Mouse (Mus musculus) small intestine, adult 2 months (tissue): ENCODE results near the gene Nr2f2. TPM values are rescaled to one million over a fixed set of nuclear protein-coding genes. Genes with fewer than 3 reads are reported as not detected.

ENCODE experiments used
- H3K27ac ChIP-seq: fragments of 200-500 bp; 2 replicates; pipeline ENCODE4 v1.5.1; 2012; ENCODE audit warnings: low read depth, low read length, control low read depth, inconsistent platforms; ENCODE audit not compliant: insufficient read depth
- H3K27me3 ChIP-seq: fragments of 200-500 bp; 2 replicates; pipeline ENCODE4 v1.6.1; 2012; ENCODE audit warnings: mild to moderate bottlenecking, moderate library complexity, low read length, inconsistent platforms; ENCODE audit not compliant: control insufficient read depth, insufficient read depth
- H3K36me3 ChIP-seq: fragments of 200-500 bp; 2 replicates; pipeline ENCODE4 v1.6.1; 2012; ENCODE audit warnings: mild to moderate bottlenecking, low read length, control low read depth, inconsistent platforms; ENCODE audit not compliant: control insufficient read depth, insufficient read depth
- H3K4me1 ChIP-seq: fragments of 200-500 bp; 2 replicates; pipeline ENCODE4 v1.6.1; 2012; ENCODE audit warnings: low read length, inconsistent platforms, mixed read lengths; ENCODE audit not compliant: control insufficient read depth, insufficient read depth, insufficient read length
- H3K4me3 ChIP-seq: fragments of 200-500 bp; 2 replicates; pipeline ENCODE4 v1.5.1; 2012; ENCODE audit warnings: low read depth, mild to moderate bottlenecking, control low read depth, inconsistent platforms, low read length, moderate library complexity
- CTCF ChIP-seq: fragments of 200-500 bp; IDR thresholded peaks from 2 replicates; pipeline ENCODE4 v1.5.1; 2012; ENCODE audit warnings: low read depth, mild to moderate bottlenecking, control low read depth, inconsistent platforms, low read length, moderate library complexity, mixed read lengths; ENCODE audit not compliant: insufficient replicate concordance, insufficient read length; ENCODE audit errors: extremely low read depth
- POLR2A ChIP-seq: fragments of 200-500 bp; IDR thresholded peaks from 2 replicates; pipeline ENCODE4 v1.6.1; 2012; ENCODE audit warnings: low read depth, mild to moderate bottlenecking, control low read depth, inconsistent platforms, low read length, moderate library complexity
- WGBS: fragments of 180-500 bp; shearing (Covaris S2); methylation state at CpG from one replicate; pipeline ENCODE4 v1.1.7; 2018; 5-methylcytosine and 5-hydroxymethylcytosine counted together
- polyA plus RNA-seq: library from polyadenylated mRNA; depleted of rRNA; stranded (reverse); fragments of >200 nt; gene quantifications from 2 replicates; pipeline ENCODE4 v1.2.3, GENCODE M21; 2012

Gene Nr2f2
- polyA plus RNA-seq, 1 experiment, result 35.0 TPM

DNA sequence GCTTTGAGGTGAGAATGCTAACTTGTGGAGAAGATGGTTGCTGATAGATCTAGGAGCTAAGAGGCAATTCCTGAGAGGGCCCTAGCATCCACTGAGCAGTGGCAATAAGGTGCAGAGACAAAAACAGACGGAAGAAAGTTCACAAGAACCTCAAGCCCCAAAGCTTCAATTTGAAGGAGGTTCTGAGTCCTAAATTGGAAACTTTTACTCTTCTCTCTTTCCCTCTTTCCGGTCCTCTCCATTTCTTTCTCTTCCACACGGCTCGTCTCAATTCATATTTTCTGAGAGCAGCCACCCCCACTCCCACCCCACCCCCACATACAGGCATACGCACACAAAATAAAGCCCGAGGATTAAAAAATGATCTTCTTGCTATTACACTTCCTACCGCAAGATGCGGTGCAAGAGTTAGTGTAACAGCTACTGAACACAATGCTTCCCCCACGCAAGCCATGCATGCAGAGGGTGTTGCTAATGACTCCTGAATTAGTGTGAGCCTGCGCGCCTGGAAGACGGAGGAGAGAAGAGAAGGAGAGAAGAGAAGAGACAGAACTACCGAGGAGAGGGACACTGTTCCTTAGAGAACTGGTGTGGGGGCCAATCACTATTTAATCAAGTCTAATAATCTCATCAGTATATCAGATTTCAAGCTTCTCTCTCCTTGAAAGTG, 29.8 kb downstream of the Nr2f2 start:
- Histone ChIP-seq H3K36me3 (no peaks in the 10 kb centered on the region), H3K27ac (no peak overlapping the region), H3K4me3 (no peak overlapping the region), H3K27me3 (peaks cover 28% of the 10 kb centered on the region), H3K4me1 (no peaks in the 10 kb centered on the region)
- TF ChIP-seq CTCF (no peak), POLR2A (no peak)
- WGBS, result 72% methylated on average over 13 of the region's 13 CpGs

DNA sequence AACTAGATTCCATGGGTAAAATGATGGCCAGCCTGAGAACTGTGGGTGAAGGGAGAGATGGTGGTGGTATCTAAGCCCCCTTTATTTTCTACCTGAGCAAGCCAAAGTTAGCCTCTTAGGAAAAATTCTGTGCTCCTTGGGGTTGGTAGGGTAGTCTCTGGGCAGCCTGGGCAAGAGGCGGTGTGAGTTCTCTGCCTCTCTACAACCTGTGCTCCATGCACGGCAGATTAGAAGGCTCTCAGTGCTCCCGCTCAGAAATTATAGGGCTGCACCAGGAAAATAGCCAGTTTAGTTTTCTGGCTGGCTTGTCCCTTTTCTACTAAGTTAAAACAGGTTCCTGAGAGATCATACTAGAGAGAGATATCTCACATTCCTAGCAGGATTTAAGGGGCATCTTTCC, 30.4 kb downstream of the Nr2f2 start:
- Histone ChIP-seq H3K27ac (no peak overlapping the region), H3K27me3 (peaks cover 34% of the 10 kb centered on the region), H3K36me3 (no peaks in the 10 kb centered on the region), H3K4me3 (no peak overlapping the region), H3K4me1 (no peaks in the 10 kb centered on the region)
- 79% methylated on average over 3 of the region's 3 CpGs for WGBS
- TF ChIP-seq POLR2A (no peak), CTCF (no peak)

DNA sequence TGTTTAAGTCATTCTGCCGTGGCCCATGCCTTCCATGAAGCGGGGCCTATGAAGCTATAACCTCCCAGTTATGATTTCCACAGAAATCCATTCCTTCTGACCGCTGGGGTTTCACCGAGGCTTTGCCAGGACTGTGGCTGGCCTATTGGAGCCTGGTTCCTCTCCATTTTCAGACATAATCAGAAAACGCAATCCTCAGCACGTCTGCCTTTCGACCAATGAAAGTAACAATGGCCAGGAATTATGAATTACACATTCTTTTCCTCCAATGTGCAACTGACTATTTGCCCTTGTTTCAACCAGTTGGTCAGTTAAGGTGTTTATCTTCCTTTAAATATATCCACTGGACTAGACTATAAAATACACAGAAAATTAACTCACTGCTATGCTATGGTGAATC, 31.1 kb downstream of the Nr2f2 start:
- H3K27ac ChIP-seq, result no peak overlapping the region
- 35% methylated on average over 7 of the region's 7 CpGs for WGBS
- TF ChIP-seq POLR2A (no peak), CTCF (no peak)
- no peaks in the 10 kb centered on the region for H3K36me3 ChIP-seq
- H3K4me1 ChIP-seq, result no peaks in the 10 kb centered on the region
- H3K4me3 ChIP-seq, result no peak overlapping the region
- peaks cover 41% of the 10 kb centered on the region for H3K27me3 ChIP-seq

DNA sequence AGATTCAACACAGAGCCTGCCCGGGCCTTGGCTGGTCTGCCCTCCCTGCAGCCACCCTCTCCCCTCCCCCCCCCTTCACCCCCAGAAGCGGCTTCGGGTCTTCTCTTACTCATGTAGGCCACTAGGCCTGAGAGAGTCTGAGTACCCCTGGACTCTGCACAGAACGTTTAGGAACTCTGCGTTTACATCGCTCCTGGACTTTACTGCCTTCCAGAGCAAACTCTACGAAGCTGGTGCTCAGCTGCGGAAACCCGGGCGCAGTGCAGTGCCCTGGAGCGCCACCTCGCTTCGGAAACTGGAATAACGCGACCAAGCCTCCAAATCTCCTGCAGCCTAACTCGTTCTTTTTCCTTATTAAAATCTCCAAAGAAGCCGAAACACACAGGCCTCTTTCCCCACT, 31.7 kb downstream of the Nr2f2 start:
- no peak overlapping the region for H3K4me3 ChIP-seq
- H3K27me3 ChIP-seq, result peaks cover 46% of the 10 kb centered on the region
- TF ChIP-seq POLR2A, result no peak
- peak; percentile 88 for TF ChIP-seq CTCF
- no peaks in the 10 kb centered on the region for H3K4me1 ChIP-seq
- 1% methylated on average over 17 of the region's 17 CpGs for WGBS
- no peak overlapping the region for H3K27ac ChIP-seq
- H3K36me3 ChIP-seq, result no peaks in the 10 kb centered on the region

DNA sequence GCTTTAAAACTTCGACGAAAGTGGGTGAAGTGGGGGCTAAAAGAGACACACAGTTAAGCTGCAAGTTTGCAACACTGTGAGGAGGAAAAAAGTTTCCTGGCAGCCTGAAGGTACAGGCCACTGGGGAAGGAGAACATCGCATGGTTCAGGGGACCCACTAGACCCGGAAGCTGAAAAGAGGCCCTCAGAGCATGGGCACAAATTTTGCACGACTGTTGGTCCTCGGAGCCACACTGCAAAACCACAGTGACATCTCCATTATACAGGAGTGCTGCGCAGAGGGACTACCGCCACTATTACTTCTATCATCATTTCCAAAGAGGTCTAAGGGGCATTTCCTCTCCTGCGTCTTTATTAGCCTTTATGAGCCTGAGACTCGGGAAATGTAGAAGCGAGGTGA, 32.7 kb downstream of the Nr2f2 start:
- Histone ChIP-seq H3K4me3 (no peak overlapping the region), H3K36me3 (no peaks in the 10 kb centered on the region), H3K27ac (no peak overlapping the region), H3K4me1 (no peaks in the 10 kb centered on the region), H3K27me3 (peaks cover 55% of the 10 kb centered on the region)
- TF ChIP-seq POLR2A, result no peak
- no peak for TF ChIP-seq CTCF
- 29% methylated on average over 11 of the region's 11 CpGs for WGBS

DNA sequence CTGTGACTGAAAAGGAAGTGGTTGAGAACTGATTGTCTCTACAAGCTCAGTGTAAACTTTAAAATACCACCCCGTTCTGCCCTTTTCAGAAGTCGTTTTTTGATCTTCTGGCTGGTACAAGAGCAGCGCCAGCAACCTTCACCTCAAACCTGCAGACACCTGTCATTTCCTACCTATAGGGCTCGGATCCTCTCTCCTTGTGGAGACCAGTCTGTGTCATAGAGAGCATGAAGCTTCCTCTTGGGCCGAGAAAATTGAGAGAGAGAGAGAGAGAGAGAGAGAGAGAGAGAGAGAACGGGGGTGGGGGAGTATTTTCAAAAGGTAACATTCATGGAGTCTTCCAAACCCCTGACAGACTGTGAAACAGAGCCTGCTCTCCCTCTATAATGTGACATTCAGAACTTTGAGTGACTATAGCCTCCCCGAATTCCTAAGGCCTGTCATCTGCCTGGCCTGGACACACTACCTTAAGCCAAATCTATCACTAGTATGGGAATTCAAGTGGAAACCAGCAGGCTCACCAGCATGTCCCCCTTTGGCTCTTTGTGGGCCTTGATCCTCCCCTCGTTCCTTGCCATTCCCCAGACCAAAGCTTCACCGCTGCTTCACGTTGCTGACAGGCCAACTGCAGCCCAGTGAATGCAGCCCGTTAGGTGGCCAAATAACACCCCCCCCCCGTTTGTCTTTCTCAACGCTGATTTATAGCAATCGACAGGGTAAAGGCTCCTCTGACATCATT, 33.4 kb downstream of the Nr2f2 start:
- TF ChIP-seq CTCF (no peak), POLR2A (no peak)
- H3K27ac ChIP-seq, result no peak overlapping the region
- no peaks in the 10 kb centered on the region for H3K36me3 ChIP-seq
- peaks cover 53% of the 10 kb centered on the region for H3K27me3 ChIP-seq
- WGBS, result 37% methylated on average over 14 of the region's 14 CpGs
- H3K4me1 ChIP-seq, result no peaks in the 10 kb centered on the region
- no peak overlapping the region for H3K4me3 ChIP-seq

DNA sequence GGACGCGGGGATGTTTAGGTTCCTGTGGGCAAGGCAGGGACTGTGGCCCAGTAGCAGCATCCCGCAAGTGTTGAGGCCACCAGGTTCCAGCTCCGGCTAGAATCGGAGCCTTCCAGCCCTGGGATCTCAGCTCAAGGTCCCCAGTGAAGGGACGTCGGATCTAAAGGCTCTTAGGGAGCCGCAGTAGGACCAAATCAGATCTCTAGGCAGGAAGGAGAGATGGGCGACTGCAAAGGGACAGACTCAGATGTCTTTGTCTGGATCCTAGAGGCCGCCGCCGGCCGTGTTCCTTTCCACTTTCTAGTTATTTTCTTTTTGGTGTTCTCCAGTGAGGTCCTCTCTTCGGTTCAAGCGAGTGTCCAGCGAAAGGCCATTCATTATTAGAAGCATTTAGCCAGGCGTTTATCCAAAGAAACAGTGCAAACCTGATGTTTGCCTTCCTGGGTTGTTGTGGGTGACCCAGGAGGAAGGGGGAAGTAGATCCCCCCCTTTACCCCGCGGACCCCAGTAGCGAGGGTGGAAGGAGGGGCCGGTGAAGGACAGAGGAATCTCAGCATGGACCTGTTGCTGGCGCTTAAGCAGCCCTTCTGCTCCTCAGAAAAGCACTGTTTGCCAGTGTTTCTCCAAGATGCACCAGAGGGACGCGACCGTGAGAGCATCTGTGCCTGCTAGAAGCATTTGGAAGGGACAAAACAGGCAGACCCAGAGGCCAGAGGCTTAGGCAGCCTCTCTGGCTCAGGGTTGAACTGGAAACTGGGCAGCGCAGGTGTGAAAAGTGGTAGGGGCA, 34.3 kb downstream of the Nr2f2 start:
- no peaks in the 10 kb centered on the region for H3K4me1 ChIP-seq
- H3K27me3 ChIP-seq, result peaks cover 56% of the 10 kb centered on the region
- TF ChIP-seq CTCF (no peak), POLR2A (no peak)
- H3K27ac ChIP-seq, result no peak overlapping the region
- H3K4me3 ChIP-seq, result peak overlapping the region; percentile 25
- H3K36me3 ChIP-seq, result no peaks in the 10 kb centered on the region
- 14% methylated on average over 26 of the region's 26 CpGs for WGBS
